Mouse (Mus musculus) NIH3T3 (cell line): ENCODE measurements around the gene Zfp273.
A peak's percentile ranks its signal among the peaks of the same experiment; 100 is the strongest.
"Not testable (repeated sequence)": the region's sequence is repeated elsewhere in the genome, so short reads cannot be mapped to it uniquely, and the experiment has no call there.

Source experiments
- DNase-seq: peaks from one replicate; pipeline ENCODE4 v3.0.0-alpha.2; 2012; ENCODE audit warnings: low read depth

Gene Zfp273

GRCm38 (mm10) chr13:67813710-67814660, at the start of gene Zfp273:
Gene Zfp273 (plus strand): TSS chr13:67813740.
- DNase-seq, result peak; percentile 79

GRCm38 (mm10) chr13:67779265-67780221, 34.0 kb upstream of the Zfp273 start, which contains the start of gene Zfp493:
Gene Zfp493 (plus strand): TSS chr13:67779693.
- DNase-seq, result peak; percentile 89

- no peak for DNase-seq
These were observed 21.6 kb upstream of the Zfp273 start for GRCm38 (mm10) chr13:67791921-67792455.

- DNase-seq, result no peak
These were observed 14.9 kb upstream of the Zfp273 start for GRCm38 (mm10) chr13:67798618-67799017.

- DNase-seq, result not testable (repeated sequence)
These were observed 14.4 kb upstream of the Zfp273 start for GRCm38 (mm10) chr13:67799151-67799550.

GRCm38 (mm10) chr13:67811651-67812210, 1.8 kb upstream of the Zfp273 start:
- peak; percentile 47 for DNase-seq

- DNase-seq, result peak; percentile 15
These were observed 405 bp upstream of the Zfp273 start for GRCm38 (mm10) chr13:67812961-67813709.

- peak; percentile 48 for DNase-seq
These were observed 5.1 kb downstream of the Zfp273 start for GRCm38 (mm10) chr13:67818636-67819035.

GRCm38 (mm10) chr13:67830911-67831336, 17.4 kb downstream of the Zfp273 start, which contains the start of gene Gm10037:
Gene Gm10037 (plus strand): TSS chr13:67831106.
- no peak for DNase-seq

- DNase-seq, result not testable (repeated sequence)
These were observed 19.6 kb downstream of the Zfp273 start for GRCm38 (mm10) chr13:67833137-67833536.

- no peak for DNase-seq
These were observed 30.2 kb downstream of the Zfp273 start for GRCm38 (mm10) chr13:67843775-67844118.

GRCm38 (mm10) chr13:67844119-67844852, 30.7 kb downstream of the Zfp273 start:
- peak; percentile 80 for DNase-seq

GRCm38 (mm10) chr13:67844853-67845194, 31.3 kb downstream of the Zfp273 start:
- DNase-seq, result no peak

GRCm38 (mm10) chr13:67850361-67850760, 36.8 kb downstream of the Zfp273 start:
- DNase-seq, result no peak

- DNase-seq, result no peak
These were observed 39.6 kb downstream of the Zfp273 start for GRCm38 (mm10) chr13:67853130-67853529.

GRCm38 (mm10) chr13:67853983-67854382, 40.4 kb downstream of the Zfp273 start:
- no peak for DNase-seq

- no peak for DNase-seq
These were observed 43.8 kb downstream of the Zfp273 start for GRCm38 (mm10) chr13:67857317-67857716.

GRCm38 (mm10) chr13:67862508-67862907, 49.0 kb downstream of the Zfp273 start:
- DNase-seq, result peak; percentile 11

- no peak for DNase-seq
These were observed 49.5 kb downstream of the Zfp273 start, which contains the start of gene BC048507 for GRCm38 (mm10) chr13:67863026-67863425. Gene BC048507 (plus strand): TSS chr13:67863326.

GRCm38 (mm10) chr13:67864764-67865350, 51.3 kb downstream of the Zfp273 start:
- no peak for DNase-seq
